Mouse (Mus musculus): ENCODE data around the gene BC049352.

Gene BC049352

DNA sequence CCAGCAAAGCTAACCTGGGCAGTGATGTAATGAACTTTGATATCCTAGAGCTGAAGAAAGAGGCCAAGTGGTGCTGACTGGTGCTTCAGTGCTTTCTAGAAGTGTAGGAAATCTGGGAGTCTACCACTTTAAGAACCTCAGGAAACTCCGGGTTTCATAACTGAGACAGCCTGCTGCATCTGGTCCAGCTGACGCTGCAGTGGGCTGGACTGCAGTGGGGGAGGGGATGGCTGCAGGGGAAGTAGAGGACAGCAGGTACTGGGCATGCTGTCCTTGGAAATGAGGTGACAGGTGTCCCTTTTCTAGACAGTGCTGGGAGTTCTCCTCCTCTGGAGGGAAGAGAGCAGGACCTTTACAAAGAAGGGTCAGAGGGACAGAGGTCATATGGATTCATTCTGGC lies at the start of gene BC049352:
Gene BC049352 (plus strand): TSS at position 238 of the 400 bp plus-strand sequence.
- no peak for DNase-seq (ENCODE audit: low read depth, low spot score)

DNA sequence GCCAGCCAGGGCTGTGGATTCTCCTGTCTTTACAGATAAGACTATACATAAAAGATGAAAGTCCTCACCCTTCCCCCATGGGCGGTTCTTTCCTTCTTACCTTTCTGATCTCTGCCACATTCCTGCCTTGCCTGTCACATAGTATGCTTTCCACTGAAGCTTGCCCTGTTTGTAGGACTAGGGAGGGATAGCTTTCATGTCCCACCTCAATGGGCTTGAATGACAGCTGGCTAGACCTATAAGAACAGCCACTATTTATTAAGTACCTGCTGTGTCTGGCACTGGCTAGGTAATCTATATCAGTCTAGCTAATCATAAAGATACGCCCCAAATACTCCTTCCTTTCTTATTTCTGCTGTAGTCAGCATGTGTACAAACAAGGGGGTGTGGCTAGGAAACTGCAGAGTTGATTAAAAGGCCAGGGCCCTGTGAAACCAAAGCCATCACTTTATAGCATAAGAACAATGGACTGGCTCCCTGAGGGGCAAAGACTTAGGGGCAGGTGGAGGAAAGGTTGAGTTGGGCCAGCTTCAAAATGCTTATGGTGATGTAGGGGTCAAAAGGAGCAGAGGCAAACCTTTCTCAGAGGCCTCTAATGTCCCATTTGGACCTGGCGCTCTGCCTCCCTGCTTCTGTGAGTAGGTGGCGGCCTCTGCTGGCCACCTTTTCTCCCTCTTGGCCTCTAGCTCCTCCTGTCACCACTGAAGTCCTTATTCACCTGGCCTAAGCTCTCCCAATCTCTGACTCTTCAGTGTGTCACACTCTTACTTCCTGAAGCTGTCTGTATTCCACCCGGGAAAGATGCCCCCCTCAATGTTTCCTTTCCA lies 48.1 kb upstream of the BC049352 start:
- DNase-seq (ENCODE audit: low read depth, low spot score) = no peak

DNA sequence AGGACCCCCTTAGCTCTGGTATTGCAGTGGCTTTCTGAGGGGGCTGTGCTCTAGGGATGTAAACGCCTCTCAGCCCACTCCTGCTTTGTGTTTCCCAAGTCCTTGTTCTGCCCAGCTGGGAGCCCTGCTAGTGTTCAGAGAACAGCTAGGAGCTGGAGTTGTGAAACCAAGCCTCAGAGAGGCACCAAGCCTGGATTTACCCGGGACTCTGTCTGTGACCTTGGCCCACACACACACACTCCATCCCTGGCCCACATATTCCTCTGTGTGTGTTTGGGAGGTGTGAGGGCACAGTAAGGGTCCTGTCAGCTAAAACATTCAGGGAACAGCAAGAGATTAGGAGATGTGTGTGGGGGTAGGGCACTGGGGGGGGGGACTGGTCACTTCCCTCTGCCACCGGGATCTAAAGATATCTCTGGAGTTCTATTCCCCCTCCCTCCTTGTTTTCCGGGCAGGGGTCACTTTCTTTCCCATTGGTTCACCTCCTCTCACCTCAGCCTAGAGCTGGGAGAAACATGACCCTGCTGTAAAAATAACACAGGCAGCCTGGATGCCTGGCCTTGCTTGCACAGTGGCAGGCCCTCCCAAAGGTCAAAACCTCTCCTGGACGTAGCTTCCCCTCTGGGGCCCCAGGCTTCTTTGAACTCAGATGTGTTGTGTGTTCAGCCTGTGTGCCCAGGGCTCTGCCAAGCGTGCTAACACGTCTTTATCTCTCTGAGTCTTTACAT lies 45.2 kb upstream of the BC049352 start:
- DNase-seq (ENCODE audit: low read depth, low spot score) = no peak

DNA sequence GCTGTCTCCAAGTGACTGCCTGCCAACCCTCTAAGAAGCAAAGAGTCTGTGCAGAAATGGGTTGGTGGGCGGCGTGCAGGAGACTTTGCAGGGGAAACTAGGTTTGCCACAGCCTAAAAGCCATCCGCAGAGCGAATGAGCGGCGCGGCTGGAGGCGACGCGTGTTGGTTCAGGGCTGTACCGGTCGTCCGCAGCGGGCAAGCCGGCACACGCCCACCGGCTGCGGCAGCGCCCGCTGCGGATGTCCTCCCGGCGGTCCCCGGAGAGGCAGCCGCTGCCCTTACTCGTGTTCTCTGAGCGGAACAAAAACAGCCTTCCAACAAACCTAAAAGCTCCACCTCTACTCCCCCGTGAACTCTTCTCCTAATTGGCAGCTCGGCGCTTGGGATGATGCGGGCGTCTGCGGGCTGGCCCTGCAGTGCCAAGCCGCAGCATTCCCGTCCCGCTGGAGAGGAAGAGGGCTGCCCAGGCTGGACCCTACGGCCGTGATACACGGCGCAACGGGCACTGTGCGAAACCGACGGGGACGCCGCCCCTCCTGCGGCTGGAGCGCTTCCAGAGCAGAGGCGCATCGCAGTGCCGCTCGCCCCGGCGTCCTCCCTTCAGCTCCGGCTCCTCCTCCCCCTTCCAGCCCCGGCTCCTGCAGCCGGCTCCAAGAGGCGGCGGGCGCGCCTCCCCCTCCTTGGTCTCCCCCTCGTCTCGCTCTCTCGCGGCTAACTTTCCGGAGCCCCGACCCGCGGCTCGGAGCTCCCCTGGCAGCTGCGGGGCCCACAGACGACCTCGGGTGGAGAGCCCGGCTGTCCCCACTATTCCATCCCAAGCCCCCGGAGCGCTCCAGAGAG lies 43.4 kb upstream of the BC049352 start, which contains the start of gene Scn4b:
Gene Scn4b (plus strand): TSS at position 205 of the 842 bp plus-strand sequence.
- no peak for DNase-seq (ENCODE audit: low read depth, low spot score)

DNA sequence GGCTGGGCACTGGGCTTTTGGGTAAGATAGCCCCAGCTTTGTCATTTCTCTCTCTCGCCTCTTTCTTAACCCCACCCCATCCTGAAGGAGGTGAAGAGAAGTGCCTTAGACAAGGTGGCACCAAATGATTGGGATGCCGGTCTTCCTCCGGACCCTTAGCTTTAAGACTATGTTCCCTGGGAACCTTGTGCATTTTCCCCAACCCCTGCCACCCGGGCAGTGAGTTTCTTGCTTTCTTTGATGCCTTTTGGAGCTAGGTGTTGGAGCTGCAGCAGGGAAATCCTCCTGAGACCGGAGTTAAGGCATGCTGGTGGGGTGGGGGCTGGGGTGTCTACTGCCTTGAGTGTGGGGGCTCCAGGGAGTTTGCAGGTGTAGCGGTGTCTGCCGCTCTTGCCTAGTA lies 42.7 kb upstream of the BC049352 start:
- DNase-seq (ENCODE audit: low read depth, low spot score) = no peak

DNA sequence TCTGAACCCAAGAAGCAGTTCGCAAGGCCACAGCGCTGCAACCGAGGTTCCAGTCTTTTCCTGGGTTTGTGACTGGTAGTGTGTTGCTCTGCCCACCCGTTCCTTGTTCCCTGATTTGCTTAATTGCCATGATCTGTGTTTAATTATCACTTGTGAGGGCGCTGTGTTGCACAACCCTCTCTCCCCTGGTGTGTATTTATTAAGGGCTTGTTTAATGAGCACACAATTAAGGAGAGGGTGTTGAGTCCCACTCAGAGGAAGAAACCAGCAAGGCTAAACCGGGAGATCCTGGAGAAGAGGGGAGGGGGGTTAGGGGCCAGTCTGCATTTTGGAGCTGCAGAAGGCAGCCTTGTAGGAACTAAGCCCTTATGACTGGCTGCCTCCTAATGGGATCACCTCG lies 40.9 kb upstream of the BC049352 start:
- DNase-seq (ENCODE audit: low read depth, low spot score) = no peak

DNA sequence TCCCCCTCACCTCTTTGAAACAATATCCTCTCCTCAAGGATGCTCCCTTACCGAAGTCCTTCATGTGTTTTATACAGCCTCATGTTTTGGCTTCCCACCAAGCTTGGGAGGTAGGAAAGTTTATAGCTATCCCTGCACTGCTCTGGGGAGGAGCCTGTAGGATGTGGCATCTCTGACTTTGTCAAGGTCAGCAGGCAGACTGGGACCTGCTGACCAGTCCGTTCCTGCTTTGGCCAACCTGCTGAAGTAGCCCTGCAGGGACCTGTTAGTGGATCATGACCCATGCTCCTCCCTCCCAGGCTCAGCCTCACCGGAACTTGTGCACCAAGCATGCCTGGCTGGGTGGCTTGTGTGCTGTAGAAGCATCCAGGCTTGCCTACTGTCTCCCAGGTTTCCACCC lies 39.1 kb upstream of the BC049352 start:
- DNase-seq (ENCODE audit: low read depth, low spot score) = no peak

DNA sequence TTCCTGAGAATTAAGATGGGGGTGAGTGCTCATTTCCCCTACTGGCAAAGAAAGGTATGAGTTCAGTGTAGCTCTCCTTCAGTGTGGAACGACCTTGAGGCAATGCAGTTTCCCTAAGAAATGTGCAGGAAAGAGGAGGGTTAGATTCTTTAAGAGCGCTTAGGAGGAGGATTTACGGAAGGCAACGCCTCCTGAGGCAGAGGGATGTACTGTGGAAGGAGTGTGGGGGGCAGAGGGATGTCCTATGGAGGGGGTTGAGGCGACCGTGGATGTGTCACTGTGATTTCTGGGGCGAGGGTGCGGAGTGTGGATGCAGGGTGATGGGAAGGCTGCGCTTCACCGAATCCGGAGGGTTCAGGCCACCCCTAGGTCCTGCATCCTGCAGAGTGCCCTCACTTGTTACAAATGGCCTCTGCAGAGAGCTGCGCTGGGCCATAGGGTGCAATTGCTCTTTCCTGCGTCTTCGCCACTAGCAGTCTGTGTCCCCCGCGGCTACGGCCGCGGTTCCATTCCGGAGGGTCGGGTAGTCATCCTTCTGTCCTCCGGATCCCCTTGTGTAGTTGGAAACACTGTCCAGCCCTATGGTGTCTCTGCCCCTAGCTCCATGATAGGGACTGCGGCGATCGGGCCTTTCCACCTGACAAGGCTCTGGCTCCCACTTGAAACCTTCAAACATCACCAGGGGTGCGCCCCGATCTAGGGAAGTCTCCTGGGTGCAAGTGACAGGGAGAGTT lies 36.1 kb upstream of the BC049352 start:
- DNase-seq (ENCODE audit: low read depth, low spot score) = no peak

DNA sequence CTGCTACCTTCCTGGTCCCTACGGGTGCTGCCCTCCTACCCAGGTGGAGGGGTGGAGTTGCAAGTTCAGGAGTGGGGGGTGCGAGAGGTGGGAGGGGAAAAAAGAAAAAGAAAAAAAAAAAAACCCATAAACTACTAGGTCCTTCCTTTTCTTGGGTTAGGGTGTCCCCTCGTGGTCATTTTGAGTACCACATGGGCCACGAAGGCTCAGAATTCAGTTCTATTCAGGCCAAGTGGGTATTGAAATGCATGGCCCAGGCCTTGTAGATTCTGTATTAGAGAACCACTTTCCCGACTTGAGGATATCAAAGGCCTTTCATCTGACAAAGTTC lies 35.6 kb upstream of the BC049352 start:
- DNase-seq (ENCODE audit: low read depth, low spot score) = peak; percentile 51

DNA sequence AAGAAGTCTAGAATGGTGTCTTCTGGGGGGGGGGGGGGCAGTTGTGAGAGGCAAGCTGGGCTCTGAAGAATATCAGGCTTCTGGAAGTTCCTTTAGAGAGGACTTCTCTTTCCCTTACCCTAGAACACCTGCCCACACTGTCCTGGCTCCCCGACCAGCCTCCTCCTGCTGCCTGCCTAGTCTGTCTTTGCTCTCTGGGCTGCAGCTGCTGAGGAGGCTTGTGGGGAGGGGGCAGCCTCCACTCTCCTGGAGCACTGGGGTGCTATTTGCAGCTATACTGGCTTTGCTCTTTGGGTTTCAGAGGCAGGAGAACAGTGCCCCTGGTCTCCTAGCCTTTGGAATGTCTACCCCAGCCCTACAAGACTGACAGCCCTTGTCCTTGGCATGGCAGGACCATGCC lies 30.9 kb upstream of the BC049352 start:
- DNase-seq (ENCODE audit: low read depth, low spot score) = no peak

DNA sequence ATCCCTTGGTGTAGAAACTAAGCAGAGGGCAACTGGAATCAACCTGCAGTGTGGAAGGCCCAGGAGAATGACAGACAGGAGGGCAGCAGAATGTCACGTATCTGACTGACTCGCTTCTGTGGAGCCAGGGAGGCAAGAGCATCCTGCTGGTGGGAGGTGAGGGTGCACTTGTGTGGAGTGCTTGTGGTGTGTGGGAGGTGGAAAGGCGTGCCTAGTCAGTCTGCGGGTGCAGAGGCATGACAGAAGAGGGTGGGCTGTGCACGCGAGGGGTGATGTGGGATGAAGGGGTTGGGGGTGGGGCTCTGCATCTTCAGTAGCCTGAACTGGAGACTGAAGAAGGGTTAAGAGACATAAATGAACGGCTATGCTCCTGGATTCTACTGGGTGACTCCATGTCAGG lies 28.4 kb upstream of the BC049352 start:
- no peak for DNase-seq (ENCODE audit: low read depth, low spot score)

DNA sequence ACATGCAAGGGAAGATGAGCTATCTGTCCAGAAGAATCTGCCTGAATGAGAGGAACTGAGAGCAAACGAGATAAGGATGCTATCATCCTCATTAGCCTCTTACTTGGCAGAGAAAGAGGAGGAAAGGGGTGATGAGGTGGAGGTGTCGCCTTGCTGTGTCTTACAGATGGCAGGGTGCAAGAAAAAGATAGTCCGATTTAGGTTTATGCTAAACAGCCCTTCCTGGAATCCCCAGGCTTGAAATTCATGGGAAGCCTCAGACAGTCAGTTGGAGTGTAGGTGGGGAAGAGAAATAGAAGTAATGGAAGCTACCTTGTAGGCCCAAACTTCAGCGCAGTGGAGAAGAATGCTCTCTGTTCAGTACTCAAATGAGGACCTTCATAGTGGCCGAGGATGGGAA lies 13.9 kb upstream of the BC049352 start:
- DNase-seq (ENCODE audit: low read depth, low spot score) = no peak

DNA sequence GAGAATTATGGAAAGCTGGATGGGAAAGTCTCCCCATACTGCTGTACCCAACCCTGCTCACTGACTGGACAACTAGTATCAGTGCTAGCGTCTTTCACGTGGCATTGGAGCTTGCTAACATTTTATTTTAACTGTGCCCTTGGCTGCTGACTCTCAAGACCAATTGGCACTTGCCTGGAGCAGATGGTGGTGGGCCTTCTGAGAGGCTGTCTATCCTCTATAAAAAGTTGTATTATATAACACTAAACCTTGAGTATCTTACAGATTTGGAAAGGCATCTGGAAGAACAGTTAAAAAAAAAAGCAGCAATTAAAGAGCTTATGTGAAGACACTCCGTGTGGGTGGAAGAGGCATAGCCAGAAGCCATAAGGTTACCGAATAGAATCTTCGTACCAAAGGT lies 11.7 kb upstream of the BC049352 start:
- DNase-seq (ENCODE audit: low read depth, low spot score) = no peak

DNA sequence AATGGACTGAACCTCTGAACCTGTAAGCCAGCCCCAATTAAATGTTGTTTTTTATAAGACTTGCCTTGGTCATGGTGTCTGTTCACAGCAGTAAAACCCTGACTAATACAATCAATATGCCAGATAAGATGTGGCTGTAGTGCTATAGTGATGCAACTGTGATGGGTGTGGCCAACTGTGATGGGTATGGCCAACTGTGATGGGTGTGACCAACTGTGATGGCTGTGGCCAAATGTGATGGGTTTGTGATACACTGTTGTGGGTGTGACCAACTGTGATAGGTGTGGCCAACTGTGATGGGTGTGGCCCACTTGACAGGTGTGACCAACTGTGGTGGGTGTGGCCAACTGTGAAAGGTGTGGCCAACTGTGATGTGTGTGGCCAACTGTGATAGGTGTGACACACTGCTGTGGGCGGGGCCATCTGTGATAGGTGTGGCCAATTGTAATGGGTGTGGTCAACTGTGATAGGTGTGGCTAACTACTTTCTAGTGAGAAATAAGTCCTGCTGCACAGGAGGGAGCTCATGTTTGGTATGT lies 10.7 kb upstream of the BC049352 start:
- DNase-seq (ENCODE audit: low read depth, low spot score) = no peak

DNA sequence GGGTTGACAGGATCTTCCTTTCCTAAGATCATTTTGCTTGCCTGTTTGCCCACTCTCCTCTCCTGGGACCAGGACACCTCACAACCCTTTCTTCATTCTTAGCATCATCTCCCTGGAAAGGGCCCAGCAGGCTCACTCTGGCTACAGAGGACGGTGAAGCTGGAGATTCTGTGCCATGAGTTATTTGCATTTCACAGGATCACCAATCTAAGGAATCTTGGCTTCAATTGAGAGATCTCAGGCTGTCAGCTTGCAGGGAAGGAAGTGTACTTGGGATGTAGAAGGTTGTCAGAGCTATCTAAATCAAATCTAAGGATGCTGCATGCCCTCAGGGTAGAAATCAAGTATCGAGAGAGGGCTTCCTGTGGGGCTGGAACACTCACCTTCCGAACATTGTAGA lies 8.3 kb upstream of the BC049352 start:
- no peak for DNase-seq (ENCODE audit: low read depth, low spot score)

DNA sequence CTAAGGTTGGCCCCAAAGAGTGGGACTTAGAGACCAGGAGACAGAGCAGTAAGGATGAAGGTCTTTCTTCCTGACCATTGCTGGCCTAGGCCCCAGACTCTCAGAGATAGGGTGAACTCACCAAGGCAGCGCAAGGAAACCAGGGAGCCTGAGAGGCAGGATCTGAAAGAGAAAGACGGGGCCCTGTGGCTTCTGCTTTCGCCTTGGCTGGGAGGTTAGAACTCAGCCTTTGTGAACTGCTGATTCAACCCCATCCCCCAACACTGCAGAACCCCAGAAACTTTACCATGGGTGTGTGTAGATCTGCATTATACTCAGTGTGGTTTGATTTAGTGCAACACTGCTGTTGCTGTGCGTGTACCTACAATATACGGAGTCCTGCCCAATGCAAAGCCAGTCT lies 2.5 kb upstream of the BC049352 start:
- DNase-seq (ENCODE audit: low read depth, low spot score) = no peak

DNA sequence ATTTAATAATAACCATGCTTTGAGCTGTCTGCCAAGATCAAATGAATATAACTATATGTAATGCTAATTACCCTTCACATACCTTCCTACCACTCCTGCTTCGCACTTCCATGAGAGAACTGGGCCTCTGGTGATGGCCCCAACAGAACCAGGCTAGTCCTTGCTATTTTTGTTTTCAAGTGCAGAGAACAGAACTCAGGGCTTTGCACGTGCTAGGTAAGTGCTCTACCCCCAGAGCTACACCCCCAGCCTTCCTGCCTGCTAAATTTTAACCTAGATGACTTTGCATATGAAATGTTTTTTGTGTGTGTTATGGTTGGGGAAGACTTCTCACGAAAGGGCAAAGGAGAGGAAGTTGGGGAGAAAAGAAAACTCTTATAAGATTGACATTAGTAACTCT lies 714 bp downstream of the BC049352 start:
- DNase-seq (ENCODE audit: low read depth, low spot score) = no peak

DNA sequence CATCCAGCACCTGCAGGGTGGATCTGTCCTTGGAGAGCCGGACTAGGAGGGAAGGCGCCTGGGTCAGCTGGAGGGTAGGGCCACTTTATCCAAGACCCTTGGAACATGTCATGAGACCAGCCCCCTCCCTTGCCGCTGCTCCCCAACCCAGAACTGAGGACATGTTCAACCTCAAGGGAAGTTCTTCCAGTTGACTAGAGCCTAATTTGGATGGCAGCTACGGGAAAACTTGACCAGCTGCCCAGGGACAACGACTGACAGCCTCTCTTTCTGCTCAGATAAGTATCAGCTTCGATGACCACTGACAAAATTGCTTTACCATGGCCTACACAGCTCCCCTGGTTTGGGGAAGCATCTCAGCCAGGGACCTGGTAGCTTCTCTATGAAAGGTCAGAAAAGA lies 1.5 kb downstream of the BC049352 start:
- DNase-seq (ENCODE audit: low read depth, low spot score) = no peak

DNA sequence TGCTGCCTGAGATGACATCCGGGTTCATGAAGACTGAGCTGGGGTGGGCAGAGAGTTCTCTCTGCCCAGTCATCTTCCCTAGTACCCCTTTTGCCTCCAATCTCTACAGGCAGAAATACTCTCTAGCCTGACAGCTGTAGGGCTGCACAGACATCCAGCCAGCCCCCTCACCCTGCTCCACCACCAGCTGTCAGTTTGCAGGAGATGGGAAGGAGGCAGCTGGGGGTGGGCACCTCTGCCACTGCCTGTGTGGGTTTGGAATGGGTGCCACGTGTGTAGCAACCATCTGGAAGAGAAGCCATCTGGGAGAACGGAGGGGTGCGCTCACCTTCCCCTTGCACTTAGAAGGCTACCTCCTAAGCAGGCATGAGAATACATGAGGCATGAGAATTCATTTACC lies 3.4 kb downstream of the BC049352 start:
- DNase-seq (ENCODE audit: low read depth, low spot score) = no peak

DNA sequence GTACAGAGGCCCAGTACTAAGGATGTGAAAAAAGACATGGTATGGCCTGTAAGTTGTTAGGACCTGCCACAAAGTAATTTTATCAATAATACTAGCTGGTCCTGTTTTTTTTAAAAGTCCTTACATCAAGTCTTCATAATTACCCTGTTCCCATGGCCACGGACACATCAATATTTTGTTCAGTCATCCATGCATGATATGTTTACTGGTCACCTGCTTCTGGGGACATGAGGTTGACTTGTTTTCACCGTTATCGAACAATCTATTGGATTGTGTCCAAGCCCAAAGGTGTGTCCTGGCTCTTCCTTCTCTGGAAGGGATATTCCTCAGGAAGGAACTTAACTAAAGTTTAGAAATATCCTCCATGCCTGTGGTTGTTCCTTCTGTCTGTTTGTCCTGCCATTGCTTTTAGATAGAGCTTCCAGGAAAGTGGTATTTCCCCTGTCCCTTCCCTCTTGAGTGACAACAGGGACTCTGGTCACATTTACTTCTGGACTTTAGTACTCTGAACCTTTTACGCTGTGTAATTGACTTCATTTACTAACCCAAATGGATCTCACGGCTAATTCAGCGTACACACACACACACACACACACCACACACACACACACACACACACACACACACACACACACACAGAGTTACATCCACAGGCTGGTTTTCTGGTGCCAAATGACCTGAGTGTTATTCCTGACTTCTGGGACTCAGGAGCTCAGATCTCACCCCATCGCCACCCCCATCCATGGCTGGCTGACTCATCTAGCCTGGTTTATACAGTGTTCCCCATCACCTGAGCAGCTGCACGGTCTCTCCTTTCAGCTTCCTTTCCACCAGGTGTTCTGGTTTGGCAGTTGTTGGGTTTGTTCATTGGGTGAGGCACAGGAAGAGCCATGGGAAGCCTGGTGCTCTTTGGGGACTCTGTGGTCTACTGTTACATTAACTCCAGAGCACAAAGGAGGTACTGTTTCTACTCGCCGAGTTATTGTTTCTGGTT lies 7.1 kb downstream of the BC049352 start:
- DNase-seq (ENCODE audit: low read depth, low spot score) = no peak

Data from retina, postnatal 7 days (tissue).